Mouse (Mus musculus): ENCODE measurements around the gene Rnf182.

Gene Rnf182

DNA sequence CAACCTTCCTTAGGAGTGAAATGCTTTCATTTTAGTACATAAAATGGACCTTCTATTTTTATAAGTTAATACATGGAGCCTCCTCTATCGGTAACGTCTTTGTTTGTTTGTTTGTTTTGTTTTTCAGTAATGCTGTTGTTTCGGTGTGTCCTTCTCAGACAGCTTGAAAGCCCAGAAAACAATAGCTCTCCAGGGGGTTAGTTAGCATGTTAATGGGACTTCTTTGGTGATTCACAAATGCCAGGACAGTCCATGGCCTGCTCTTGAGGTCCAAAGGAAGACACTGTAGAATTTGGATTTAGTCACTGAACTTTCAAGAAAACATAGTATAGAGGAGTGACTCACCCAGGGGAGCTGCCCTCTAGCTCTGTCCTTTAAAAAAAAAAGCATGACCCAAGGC lies 843 bp upstream of the Rnf182 start:
- no peak for DNase-seq

- DNase-seq, result peak; percentile 27
Observed at GRCm38 (mm10) chr13:43615194-43615576, 325 bp upstream of the Rnf182 start.

DNA sequence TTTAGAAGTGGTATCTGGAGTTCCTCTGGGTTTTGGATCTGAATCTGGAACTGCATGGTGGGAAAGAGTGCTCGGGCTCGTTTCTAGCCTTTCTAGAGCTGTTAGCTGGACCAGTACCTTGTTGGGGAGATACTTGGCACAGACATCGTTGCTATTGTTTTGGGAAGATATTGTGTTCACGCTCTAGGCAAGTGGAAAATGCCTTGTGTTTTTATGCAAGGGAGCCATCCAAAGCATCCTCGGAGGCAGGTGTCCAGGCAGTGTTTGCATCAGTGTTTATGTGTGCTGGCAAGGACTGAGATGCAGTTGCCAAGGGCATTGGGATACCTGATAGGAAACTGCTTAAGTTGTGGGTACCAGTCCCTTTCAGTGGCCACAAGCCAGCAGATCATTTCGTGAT lies 1.0 kb downstream of the Rnf182 start:
- peak; percentile 38 for DNase-seq

- DNase-seq, result no peak
Observed at GRCm38 (mm10) chr13:43619550-43620175, 4.2 kb downstream of the Rnf182 start.

- DNase-seq, result no peak
Observed at GRCm38 (mm10) chr13:43627922-43628321, 12.4 kb downstream of the Rnf182 start.

DNA sequence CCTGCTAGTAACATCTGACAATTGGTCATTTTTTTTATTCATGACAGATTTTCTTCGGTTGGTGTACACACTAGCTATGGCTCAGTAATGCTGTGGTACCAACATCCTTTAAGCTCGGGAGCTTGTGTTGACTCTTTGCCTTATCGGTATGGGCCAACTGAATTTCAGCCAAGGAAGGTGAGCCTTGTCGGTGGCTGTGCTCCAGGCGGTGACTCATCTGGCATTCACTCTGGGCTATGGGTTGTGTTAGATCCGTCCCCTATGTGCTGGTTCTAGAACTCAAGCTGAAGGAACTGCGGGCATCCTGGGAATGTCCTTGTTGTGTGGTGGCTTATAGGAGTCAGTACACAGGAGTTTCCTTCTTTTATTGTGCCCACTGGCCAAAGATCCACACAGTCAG lies 14.3 kb downstream of the Rnf182 start:
- no peak for DNase-seq

DNA sequence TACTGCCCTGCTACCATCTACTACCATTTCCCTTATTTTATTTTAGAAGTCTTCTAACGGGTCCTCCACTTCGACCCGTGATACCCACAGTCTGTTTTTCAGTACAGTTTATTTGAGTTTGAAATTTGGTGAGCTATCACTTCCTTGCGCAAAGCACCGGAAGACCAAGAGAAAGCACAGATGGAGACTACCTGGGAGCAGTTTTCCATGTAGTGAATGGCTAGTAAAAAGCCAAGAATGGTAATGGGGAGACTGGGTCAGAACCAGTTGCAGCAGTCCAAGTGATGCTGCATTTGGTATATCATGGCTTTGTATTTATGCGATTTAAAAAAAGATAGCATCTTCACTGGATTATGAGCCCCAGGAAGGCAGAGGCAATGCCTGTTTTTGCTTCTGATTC lies 15.8 kb downstream of the Rnf182 start:
- DNase-seq, result no peak

- DNase-seq, result no peak
Observed at GRCm38 (mm10) chr13:43633024-43633423, 17.5 kb downstream of the Rnf182 start.

DNA sequence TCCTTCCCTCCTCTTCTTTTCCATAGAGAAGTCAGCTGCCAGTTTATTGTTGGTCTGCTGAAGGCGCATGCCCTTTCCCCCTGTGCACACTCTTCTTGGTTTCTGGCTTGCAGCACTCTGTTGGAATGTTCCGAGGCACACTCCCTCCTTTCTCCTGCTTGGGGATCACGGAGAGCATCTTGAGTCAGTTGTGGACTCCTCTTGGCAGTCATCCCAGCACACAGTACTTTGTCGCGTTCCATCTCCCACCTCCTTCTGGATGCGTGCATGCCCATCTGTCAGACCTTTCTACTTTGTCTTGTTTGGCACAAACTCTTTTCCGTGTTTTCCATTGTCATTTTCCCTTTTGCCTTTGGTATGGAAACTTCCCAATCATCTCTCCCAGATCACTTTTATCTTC lies 22.2 kb downstream of the Rnf182 start:
- no peak for DNase-seq

DNA sequence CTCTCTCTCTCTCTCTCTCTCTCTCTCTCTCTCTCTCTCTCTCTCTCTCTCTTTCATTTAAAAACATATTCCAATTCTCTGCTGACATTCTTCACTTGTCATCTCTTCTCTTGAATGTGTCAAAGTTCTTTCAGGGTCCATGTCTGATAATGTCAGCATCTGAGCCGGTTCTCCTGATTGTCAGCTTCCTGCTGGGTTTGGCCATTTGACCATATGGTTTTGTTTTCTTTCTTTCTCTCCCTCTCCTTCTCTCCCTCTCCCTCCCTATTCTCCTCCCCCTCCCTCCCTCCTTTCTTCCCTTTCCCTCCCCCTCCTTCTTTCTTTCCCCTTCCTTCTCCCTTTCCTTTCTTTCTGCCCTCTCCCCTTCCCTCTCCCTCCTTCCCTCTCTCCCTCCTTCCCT lies 29.5 kb downstream of the Rnf182 start:
- DNase-seq, result no peak

GRCm38 (mm10) chr13:43648556-43648955 lies 33.0 kb downstream of the Rnf182 start:
- peak; percentile 66 for DNase-seq

- peak; percentile 42 for DNase-seq
Observed at GRCm38 (mm10) chr13:43651277-43651676, 35.8 kb downstream of the Rnf182 start.

DNA sequence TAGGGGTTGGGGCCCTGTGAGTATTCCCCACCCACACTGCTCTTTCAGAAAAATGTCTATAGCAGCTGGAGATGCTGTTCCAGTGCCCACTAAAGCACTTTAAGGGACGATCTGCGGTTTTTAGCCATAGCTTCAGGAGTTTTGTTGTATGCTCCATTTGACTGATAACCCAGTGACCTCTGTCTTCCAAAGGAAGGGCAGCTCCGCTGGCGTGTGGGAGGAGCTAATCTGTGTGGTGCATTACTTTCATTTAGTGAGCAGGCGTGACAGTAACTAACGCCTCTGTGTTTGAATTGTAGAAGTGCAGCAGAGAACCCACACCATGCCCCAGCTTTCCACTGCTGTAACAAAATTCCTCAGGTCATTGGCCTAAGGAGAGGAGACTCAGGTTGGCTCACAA lies 38.6 kb downstream of the Rnf182 start:
- peak; percentile 40 for DNase-seq

DNA sequence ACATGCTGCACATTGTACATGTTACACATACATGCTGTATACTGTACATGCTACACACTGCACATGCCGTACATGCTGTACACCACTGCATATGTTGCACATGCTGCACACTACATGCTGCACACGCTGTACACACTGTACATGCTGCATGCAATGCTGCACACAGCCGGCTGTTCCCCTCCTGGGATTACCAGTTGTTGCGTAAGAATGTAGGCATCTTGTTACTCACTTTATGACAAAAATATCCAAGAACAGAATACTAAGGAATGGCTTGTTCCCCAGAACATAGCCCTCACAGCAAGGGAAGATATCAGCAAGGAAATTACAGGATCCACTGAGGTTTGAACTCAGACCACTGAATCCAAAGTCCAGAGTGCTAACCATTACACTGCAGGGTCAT lies 47.7 kb downstream of the Rnf182 start:
- no peak for DNase-seq

DNA sequence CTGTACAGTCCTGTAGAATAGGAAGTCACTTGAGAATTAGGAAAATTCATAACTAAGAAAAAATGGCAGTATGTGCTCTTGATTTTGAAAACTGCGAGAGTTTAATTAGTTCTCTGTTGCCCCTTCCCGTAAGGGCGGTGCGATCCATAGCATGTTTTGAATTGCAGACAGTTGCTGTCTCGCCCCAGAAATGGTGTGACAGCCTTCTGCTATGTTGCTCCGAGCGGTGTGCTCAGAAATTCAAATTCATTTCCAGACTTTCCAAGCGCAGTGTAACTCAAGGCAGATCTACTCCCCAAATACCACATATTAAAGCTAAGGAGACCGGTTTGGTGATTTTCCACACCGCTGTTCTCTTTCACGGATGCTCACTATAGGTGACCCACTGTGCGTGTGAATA lies 50.6 kb downstream of the Rnf182 start:
- no peak for DNase-seq

GRCm38 (mm10) chr13:43666920-43667319 lies 51.4 kb downstream of the Rnf182 start:
- DNase-seq, result no peak

DNA sequence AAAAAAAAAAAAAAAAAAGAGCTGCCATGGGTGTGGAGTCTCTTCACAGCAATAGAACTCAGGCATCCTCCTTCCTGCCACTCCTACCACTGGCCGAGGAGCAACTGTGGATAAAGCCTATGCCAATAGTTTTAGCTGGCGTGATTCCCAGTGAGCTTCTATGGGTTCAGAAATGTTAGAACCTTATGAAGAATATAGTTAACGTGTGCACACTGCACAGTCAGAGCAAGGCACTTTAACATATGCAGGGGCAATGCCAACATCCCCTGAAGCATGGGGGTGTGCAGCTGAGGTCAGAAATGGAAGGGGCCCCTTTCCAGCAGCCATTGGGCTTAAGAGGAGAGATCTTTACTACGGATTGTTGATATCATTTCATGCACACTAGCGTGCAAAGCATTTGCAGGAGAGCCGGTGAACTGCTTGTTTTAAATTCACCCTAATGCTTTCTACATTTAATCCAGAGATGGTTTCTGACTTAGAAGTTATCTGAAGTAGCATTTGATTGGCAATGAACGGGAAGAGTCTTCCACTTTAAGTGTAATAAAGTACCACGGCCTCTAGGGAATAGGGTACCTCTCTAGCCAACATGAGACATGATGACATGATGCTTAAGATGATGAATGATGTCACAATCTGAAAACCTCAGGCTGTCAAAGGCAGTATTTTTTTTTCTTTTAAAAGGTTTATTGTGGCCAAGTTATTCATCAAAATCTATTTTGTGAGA lies 61.8 kb downstream of the Rnf182 start:
- no peak for DNase-seq

DNA sequence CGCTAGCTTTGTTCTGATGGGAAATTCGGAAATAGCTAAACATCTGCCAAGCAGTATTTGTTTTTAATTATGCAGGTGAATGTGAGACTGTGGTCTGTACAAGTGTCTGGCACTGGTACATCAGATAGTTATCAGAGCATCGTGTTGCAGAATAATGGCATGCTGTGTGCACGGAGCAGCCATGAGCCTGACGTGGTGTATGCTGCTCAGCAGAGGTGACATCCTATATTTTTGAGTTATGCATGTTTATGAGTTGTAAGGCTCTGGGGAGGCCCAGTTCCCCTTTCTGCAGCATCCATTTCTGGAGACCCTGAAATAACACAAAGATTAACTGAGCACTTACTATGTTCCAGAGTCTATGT lies 62.4 kb downstream of the Rnf182 start:
- no peak for DNase-seq

DNA sequence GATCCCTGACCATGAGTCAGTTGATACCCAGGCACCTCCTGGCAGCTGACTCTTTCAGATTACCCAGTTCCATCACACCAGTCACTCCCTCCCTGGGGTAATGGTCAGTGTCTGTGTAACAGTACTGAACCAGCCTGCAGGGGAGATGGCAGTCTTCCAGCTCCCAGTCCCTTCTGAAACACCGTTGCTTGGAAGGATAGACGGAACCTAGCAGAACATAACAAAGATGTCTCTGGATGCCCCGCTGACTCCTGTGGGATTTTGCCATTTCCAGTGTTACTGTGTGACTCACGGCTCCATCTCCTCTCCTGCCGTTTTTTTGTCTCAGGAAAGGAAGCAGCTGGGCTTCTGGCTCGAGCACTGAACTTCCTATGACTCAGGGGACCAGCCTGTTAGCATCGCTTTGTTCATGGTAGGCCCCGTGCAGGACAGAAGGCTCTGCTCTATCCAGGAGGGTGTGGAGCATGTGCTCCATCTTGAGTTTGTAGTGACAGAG lies 69.0 kb downstream of the Rnf182 start:
- peak; percentile 18 for DNase-seq

- DNase-seq, result no peak
Observed at GRCm38 (mm10) chr13:43688065-43688464, 72.6 kb downstream of the Rnf182 start.

DNA sequence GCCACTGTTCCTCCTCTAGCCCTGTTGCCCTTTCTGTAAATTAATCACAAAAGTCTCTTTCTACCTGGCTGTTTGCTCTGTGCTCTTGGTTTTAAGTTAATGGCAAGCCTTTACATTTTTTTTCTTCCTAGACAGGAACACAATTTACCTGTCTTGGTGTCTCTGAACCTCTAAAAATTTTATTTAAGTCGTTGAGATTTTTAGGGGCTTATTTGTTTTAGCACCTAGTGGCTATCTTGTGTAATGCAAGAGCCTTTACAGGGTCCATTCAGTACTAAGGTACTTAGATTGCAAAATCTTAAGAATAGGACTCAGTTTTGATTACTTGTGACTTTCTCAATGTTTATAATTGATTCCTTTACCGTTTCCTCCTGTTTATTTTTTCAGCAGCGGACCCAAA lies 76.2 kb downstream of the Rnf182 start:
- peak; percentile 18 for DNase-seq

DNA sequence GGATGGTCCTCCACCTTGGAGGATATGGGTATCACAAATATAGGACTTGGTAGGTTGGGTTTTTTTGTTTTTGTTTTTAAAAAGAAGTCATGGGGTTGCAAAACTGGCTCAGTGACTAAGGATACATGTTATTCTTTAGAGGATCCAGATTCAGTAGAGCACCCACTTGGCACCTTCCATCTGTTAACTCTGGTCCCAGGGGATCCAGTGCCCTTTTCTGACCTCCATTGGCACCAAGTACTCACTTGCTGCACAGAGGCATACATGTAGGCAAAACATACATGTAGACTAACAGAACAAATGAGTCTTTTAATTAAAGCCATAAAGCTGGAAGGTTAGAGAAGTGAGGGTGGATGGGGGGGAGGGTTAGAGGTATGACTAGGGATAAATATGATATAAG lies 80.0 kb downstream of the Rnf182 start:
- DNase-seq, result no peak

DNA sequence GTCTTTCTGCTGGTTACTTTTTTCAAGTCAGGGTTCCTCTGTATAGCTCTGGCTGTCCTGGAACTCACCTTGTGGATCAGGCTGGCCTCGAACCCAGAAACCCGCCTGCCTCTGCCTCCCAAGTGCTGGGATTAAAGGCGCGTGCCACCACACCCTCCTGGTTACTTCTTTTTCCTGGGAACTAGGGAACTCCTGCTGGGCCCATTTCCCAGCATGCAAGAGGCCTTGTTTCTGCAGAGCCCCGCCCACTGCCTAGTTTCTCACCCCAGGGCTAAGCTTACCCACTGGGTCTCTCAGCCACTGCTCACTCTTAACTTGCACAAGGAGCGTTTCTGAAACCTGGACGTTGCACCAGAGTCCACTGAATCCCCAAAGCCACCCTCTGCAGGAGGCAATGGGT lies 80.5 kb downstream of the Rnf182 start:
- no peak for DNase-seq

DNA sequence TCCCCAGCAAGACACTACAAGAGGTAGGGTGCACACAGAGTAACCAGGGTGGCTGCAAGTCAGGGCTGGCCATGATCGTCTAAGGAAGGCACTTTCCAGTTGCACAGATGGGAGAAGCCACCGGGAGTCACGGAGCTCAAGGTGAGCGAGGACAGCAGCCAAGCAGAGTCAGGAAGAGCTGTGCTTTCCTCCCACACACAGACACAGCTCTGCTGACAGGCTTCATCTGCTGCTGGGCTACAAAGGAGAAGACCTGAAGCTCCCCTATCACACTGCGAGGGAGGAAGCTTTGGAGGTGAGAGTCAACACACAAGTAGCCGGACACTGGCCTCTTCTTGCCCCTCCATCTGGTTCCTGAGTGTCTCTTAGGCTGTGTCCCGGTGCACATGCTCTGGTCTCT lies 83.0 kb downstream of the Rnf182 start:
- no peak for DNase-seq

DNA sequence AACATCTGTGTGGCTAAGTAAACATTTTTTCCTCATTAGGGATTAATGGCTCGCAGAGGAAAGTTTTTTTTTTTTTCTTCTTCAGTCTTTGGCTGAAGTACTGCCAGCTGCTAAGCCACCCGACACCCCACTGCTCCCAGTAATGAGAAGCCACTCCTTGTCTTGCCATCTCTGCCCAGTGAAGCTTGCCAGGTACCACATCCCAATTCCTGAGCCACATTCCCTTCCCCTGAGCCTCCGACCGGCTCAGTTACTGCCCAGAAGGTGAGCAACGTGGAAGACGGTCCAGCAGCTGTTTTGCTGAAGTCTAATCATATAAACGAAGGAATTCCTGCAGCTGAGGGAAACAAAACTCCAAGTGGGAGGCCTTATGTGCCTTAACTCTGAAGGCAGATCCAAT lies 88.0 kb downstream of the Rnf182 start:
- DNase-seq, result no peak
